Mouse (Mus musculus): ENCODE data around the gene Olfr1180. TPM values are rescaled to one million over a fixed set of nuclear protein-coding genes. Genes with fewer than 3 reads are reported as not detected.
"Not testable (repeated sequence)": the region's sequence is repeated elsewhere in the genome, so short reads cannot be mapped to it uniquely, and the experiment has no call there.

Gene Olfr1180
- not detected for total RNA-seq (2021)

DNA sequence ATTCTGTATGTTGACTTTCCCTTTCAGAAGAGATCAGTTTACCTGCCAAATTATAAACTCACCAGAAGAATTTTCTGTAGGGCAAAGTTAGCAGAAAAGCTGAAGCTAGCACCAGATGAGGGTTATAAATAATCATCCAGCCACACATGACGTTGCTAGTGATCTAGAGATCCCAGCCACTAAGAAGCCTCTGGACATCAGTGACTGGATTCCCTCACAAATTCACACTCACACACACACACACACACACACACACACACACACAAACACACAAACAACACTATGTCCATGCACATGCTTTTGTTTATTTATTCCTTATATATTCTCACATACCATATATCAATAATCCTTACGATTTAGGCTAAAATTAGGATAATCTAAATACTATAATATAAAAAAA lies at the start of gene Olfr1180:
Olfr1180 (minus strand) TSS at position 101 of the 400 bp plus-strand sequence.
- no peak for DNase-seq
- intact Hi-C loops (cut with DNase I): no loop called here

- DNase-seq; intact Hi-C loops (cut with DNase I): not testable (repeated sequence)
Measured at GRCm38 (mm10) chr2:88454567-88454966, 35.6 kb upstream of the Olfr1180 start, which contains the start of gene Olfr1183. Olfr1183 (plus strand) TSS chr2:88454867.

DNA sequence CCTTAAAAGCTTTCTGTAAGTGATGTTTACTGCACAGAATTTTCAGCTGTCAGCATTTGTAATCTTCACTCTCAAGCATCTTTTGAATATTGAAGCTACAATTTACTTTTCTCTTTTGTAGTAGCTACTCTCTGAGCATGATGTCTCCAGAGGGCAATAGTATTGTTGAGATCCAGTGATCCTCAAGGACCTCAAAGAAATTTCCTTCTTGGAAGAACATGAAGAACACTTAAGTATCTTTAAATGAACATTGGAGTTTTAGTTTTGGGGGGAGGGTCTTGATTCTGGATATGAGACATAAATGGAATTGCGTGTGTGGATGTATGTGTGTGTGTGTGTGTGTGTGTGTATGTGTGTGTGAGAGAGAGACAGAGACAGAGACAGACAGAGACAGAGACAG lies 30.1 kb upstream of the Olfr1180 start, which contains the start of gene Gm13757:
Gm13757 (minus strand) TSS at position 101 of the 400 bp plus-strand sequence.
- intact Hi-C loops (cut with DNase I): no loop called here
- DNase-seq: no peak

- DNase-seq: no peak
- intact Hi-C loops (cut with DNase I): no loop called here
Measured at GRCm38 (mm10) chr2:88426071-88426470, 7.1 kb upstream of the Olfr1180 start, which contains the start of gene Olfr1181. Olfr1181 (minus strand) TSS chr2:88426171.

- no peak for DNase-seq
- intact Hi-C loops (cut with DNase I): no loop called here
Measured at GRCm38 (mm10) chr2:88406353-88406752, 12.6 kb downstream of the Olfr1180 start, which contains the start of gene Olfr1179. Olfr1179 (minus strand) TSS chr2:88406453.

DNA sequence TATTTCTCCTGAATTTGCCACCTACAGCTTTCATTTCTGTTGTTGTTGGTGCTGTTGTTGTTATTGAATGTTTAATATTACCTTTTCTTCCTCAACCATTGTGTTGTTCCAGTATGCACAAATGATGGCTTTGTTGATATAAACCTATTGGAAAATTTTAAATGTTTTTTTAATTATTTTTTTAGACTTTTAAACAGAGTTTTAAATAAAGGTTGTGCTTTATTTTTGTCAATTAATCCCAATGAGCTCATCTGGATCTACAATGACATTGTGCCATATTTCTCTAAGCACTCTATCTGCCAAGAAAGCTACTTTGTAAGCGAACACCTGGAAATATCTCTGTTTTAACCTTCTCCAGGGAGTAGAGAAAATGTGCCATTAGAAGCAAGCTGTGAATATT lies 32.2 kb downstream of the Olfr1180 start, which contains the start of gene Olfr1178:
Olfr1178 (plus strand) TSS at position 301 of the 400 bp plus-strand sequence.
- intact Hi-C loops (cut with DNase I): no loop called here

More for the DNA sequence above, 32.2 kb downstream of the Olfr1180 start, which contains the start of gene Olfr1178:
- no peak for DNase-seq

Other genes starting within 250 kb of the Olfr1180 start
- not detected for gene Olfr1168, start 237.3 kb downstream of the Olfr1180 start, total RNA-seq (2021)
- not detected for gene Olfr1170, start 190.8 kb downstream of the Olfr1180 start, total RNA-seq (2021)
- under 1 TPM in 1 of 2 experiments, not detected in 1; 0.08 TPM for gene Olfr1173, start 139.3 kb downstream of the Olfr1180 start, total RNA-seq (2021)
- not detected for gene Olfr1174-ps, start 104.0 kb downstream of the Olfr1180 start, total RNA-seq (2021)
- gene Olfr1175-ps, start 91.9 kb downstream of the Olfr1180 start, total RNA-seq (2021): not detected
- not detected for gene Olfr1176, start 82.4 kb downstream of the Olfr1180 start, total RNA-seq (2021)
- gene Olfr1177-ps, start 72.7 kb downstream of the Olfr1180 start, total RNA-seq (2021): not detected
- gene Olfr1178, start 32.1 kb downstream of the Olfr1180 start, total RNA-seq (2021): not detected
- not detected for gene Olfr1179, start 12.7 kb downstream of the Olfr1180 start, total RNA-seq (2021)
- not detected for gene Olfr1181, start 7.0 kb upstream of the Olfr1180 start, total RNA-seq (2021)
- gene Gm13757, start 30.0 kb upstream of the Olfr1180 start, total RNA-seq (2021): not detected
- gene Olfr1183, start 35.7 kb upstream of the Olfr1180 start, total RNA-seq (2021): not detected
- not detected for gene Olfr1184, start 64.4 kb upstream of the Olfr1180 start, total RNA-seq (2021)
- not detected for gene Olfr1185-ps1, start 74.2 kb upstream of the Olfr1180 start, total RNA-seq (2021)
- not detected for gene Olfr1186, start 99.4 kb upstream of the Olfr1180 start, total RNA-seq (2021)
- gene Olfr1188, start 137.8 kb upstream of the Olfr1180 start, total RNA-seq (2021): not detected
- not detected for gene Olfr1189, start 167.3 kb upstream of the Olfr1180 start, total RNA-seq (2021)
- gene Olfr1191-ps1, start 221.4 kb upstream of the Olfr1180 start, total RNA-seq (2021): under 1 TPM in 1 of 2 experiments, not detected in 1; 0.10 TPM
- gene Olfr1192-ps1, start 229.4 kb upstream of the Olfr1180 start, total RNA-seq (2021): not detected